Mouse (Mus musculus) midbrain, embryonic 15.5 days (tissue): ENCODE measurements at regions not wholly inside any gene's neighbourhood (a gene's known extent, or its start where the extent isn't known, plus 50 kb on each side); places are given as distances from the start of the nearest gene placed in this dataset.

Experiments
- ATAC-seq: fragments of 200-750 bp; cut with Nextera tagmentation; replicated peaks from 2 replicates; pipeline ENCODE4 v1.8.0; 2017; ENCODE audit warnings: moderate TSS enrichment
- H3K27ac ChIP-seq: fragments of 300-500 bp; sonication (generic); 2 replicates; pipeline ENCODE4 v1.5.1; 2015; ENCODE audit warnings: mild to moderate bottlenecking, inconsistent platforms
- H3K27me3 ChIP-seq: fragments of 300-500 bp; sonication (generic); replicated peaks from 2 replicates; pipeline ENCODE4 v1.6.1; 2015; ENCODE audit warnings: inconsistent platforms
- H3K36me3 ChIP-seq: fragments of 300-500 bp; sonication (generic); replicated peaks from 2 replicates; pipeline ENCODE4 v1.6.1; 2015; ENCODE audit warnings: inconsistent platforms
- H3K4me1 ChIP-seq: fragments of 300-500 bp; sonication (generic); 2 replicates; pipeline ENCODE4 v1.6.1; 2015; ENCODE audit warnings: inconsistent platforms
- H3K4me2 ChIP-seq: fragments of 300-500 bp; sonication (generic); 2 replicates; pipeline ENCODE4 v1.6.1; 2015; ENCODE audit warnings: inconsistent platforms, mild to moderate bottlenecking, moderate library complexity
- H3K4me3 ChIP-seq: fragments of 300-500 bp; sonication (generic); 2 replicates; pipeline ENCODE4 v1.5.1; 2015; ENCODE audit warnings: mild to moderate bottlenecking, inconsistent platforms
- H3K9ac ChIP-seq: fragments of 300-500 bp; sonication (generic); 2 replicates; pipeline ENCODE4 v1.6.1; 2015; ENCODE audit warnings: mild to moderate bottlenecking, inconsistent platforms
- H3K9me3 ChIP-seq: fragments of 300-500 bp; sonication (generic); 2 replicates; pipeline ENCODE4 v1.6.1; 2016; ENCODE audit warnings: inconsistent platforms
- WGBS: fragments of 180-500 bp; shearing (Covaris S2); methylation state at CpG from one replicate; pipeline ENCODE4 v1.1.7; 2015; ENCODE audit warnings: mixed read lengths; 5-methylcytosine and 5-hydroxymethylcytosine counted together

GRCm38 (mm10) chr17:80801451-80801983 is 73.2 kb upstream of the Map4k3 start:
- ATAC-seq: no peak; the same call in 1 of the 2 replicates
- H3K36me3 ChIP-seq: no peaks in the 10 kb centered on the region
- no peaks in the 10 kb centered on the region for H3K9me3 ChIP-seq
- H3K9ac ChIP-seq: no peak overlapping the region
- H3K4me3 ChIP-seq: no peak overlapping the region
- WGBS: 41% methylated on average over 16 of the region's 16 CpGs
- H3K4me2 ChIP-seq: 0 out of 2 replicates have a peak overlapping the region, but pooled peaks have one; percentile 3
- no peaks in the 10 kb centered on the region for H3K27me3 ChIP-seq
- H3K4me1 ChIP-seq: peaks cover 14% of the 10 kb centered on the region
- 0 out of 2 replicates have a peak overlapping the region, but pooled peaks have one; percentile 14 for H3K27ac ChIP-seq

DNA sequence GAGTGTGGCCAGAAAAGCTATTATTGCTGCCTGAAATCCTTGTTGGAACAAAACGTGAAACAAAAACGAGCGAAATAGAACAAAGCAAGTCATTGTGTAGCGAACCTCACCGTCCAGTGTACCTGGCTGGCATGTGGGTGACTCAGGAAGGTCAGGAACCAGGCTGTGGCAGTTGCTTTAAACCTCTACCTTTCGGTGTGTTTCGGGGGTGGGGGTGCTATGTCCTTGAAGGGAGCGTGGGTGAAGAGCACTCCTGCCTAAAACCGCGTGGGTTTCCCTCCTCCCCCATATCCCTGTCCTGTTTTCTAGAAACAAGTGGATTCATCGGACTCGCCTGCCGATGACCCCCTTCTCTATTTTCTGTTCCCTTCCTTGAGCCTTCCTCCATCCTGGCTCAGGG is 72.6 kb upstream of the Map4k3 start:
- Histone ChIP-seq H3K27me3 (no peaks in the 10 kb centered on the region), H3K4me2 (no peak overlapping the region)
- 85% methylated on average over 13 of the region's 13 CpGs for WGBS

GRCm38 (mm10) chr17:80800454-80800853 is 72.2 kb upstream of the Map4k3 start:
- WGBS: 89% methylated on average over 5 of the region's 5 CpGs
- no peak for ATAC-seq
- no peaks in the 10 kb centered on the region for H3K9me3 ChIP-seq
- H3K4me3 ChIP-seq: no peak overlapping the region
- no peak overlapping the region for H3K9ac ChIP-seq
- no peak overlapping the region for H3K27ac ChIP-seq
- H3K27me3 ChIP-seq: no peaks in the 10 kb centered on the region
- no peaks in the 10 kb centered on the region for H3K36me3 ChIP-seq
- H3K4me2 ChIP-seq: no peak overlapping the region
- H3K4me1 ChIP-seq: peaks cover 14% of the 10 kb centered on the region

More for the DNA sequence above, 72.6 kb upstream of the Map4k3 start:
- Histone ChIP-seq H3K27ac (no peak overlapping the region), H3K4me3 (no peak overlapping the region), H3K4me1 (peaks cover 14% of the 10 kb centered on the region), H3K36me3 (no peaks in the 10 kb centered on the region), H3K9ac (no peak overlapping the region), H3K9me3 (no peaks in the 10 kb centered on the region)
- ATAC-seq: no peak; the same call in 1 of the 2 replicates

DNA sequence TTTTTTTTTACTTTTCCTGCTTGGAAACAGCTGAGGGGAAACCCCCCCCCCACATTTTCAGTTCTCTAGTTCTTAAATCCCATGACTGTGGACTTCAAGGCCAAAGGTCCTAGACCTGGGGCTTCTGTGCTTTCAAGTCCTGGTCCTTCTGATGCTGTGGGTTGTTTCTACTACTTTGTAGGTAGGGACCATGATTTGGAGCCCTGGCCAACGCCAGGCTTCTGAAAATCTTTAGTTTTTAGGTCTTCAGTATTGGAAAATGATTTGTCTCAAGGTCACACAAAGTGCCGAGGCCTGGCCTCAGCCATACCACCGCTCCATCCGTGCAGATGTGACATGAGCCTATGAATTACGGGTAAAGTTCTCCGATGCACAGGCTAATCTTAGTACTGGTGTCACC is 70.8 kb upstream of the Map4k3 start:
- H3K9me3 ChIP-seq: no peaks in the 10 kb centered on the region
- H3K27me3 ChIP-seq: no peaks in the 10 kb centered on the region
- no peaks in the 10 kb centered on the region for H3K36me3 ChIP-seq
- H3K27ac ChIP-seq: no peak overlapping the region
- WGBS: 94% methylated on average over 6 of the region's 6 CpGs
- peaks cover 14% of the 10 kb centered on the region for H3K4me1 ChIP-seq
- H3K9ac ChIP-seq: no peak overlapping the region
- no peak overlapping the region for H3K4me3 ChIP-seq
- no peak for ATAC-seq
- H3K4me2 ChIP-seq: no peak overlapping the region

- no peak overlapping the region for H3K4me2 ChIP-seq
- H3K9ac ChIP-seq: no peak overlapping the region
- no peak for ATAC-seq
- H3K9me3 ChIP-seq: no peaks in the 10 kb centered on the region
- no peaks in the 10 kb centered on the region for H3K36me3 ChIP-seq
- H3K27ac ChIP-seq: no peak overlapping the region
- H3K4me3 ChIP-seq: no peak overlapping the region
- WGBS: 84% methylated on average over 6 of the region's 6 CpGs
- H3K27me3 ChIP-seq: no peaks in the 10 kb centered on the region
- peaks cover 14% of the 10 kb centered on the region for H3K4me1 ChIP-seq
Measured at GRCm38 (mm10) chr17:80798281-80798980, 70.1 kb upstream of the Map4k3 start.

DNA sequence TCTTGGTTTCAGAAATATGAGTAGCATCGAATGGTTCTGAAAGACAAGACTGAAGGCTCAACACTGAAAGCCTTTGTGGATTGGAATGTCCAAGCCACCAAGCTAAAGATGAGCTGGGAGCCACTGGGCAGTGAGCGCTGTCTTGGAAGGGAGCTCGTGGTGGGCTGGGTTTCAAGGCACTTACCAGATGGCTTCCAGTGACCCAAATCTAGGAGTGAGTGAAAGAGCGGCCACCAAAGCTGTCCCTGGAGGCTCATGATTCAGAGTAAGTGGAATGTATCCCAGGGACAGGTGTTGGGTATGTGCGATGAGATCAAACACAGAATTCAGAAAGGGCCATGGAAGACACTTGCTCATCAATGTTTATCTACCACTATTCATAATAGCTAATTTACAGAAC is 68.5 kb upstream of the Map4k3 start:
- H3K27me3 ChIP-seq: no peaks in the 10 kb centered on the region
- no peak overlapping the region for H3K4me3 ChIP-seq
- no peak for ATAC-seq
- H3K9me3 ChIP-seq: no peaks in the 10 kb centered on the region
- H3K27ac ChIP-seq: no peak overlapping the region
- H3K4me2 ChIP-seq: no peak overlapping the region
- WGBS: 89% methylated on average over 5 of the region's 5 CpGs
- H3K4me1 ChIP-seq: peaks cover 5% of the 10 kb centered on the region
- no peaks in the 10 kb centered on the region for H3K36me3 ChIP-seq
- no peak overlapping the region for H3K9ac ChIP-seq

DNA sequence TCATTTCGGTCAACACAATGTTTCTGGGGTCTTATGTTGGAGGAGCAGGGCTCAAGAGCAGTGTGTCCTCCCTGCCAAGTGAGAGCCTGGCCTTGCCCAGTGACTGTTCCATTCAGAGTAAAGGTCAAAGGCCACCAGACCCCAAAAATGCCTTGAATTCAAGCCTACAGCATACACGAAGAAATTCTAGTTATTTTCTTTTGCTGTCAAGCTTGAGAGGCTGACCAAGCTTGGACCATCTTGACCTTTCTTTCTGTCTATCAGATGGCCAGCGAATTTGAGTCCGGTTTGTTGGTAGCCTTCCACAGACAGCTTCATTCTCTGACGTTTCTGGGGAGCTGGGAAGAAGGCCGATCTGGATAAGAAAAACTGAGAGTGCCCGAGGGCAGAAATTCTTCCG is 68.1 kb upstream of the Map4k3 start:
- Histone ChIP-seq H3K9me3 (no peaks in the 10 kb centered on the region), H3K4me3 (no peak overlapping the region), H3K4me1 (peaks cover under 1% of the 10 kb centered on the region), H3K9ac (no peak overlapping the region), H3K27ac (no peak overlapping the region), H3K4me2 (no peak overlapping the region), H3K36me3 (no peaks in the 10 kb centered on the region), H3K27me3 (no peaks in the 10 kb centered on the region)
- ATAC-seq: no peak
- 87% methylated on average over 8 of the region's 8 CpGs for WGBS

GRCm38 (mm10) chr17:80795453-80796105 is 67.3 kb upstream of the Map4k3 start:
- Histone ChIP-seq H3K4me1 (no peaks in the 10 kb centered on the region), H3K9me3 (no peaks in the 10 kb centered on the region), H3K9ac (no peak overlapping the region), H3K4me3 (no peak overlapping the region), H3K27me3 (no peaks in the 10 kb centered on the region), H3K4me2 (no peak overlapping the region), H3K27ac (no peak overlapping the region), H3K36me3 (no peaks in the 10 kb centered on the region)
- 74% methylated on average over 8 of the region's 8 CpGs for WGBS
- ATAC-seq: no peak

GRCm38 (mm10) chr17:80792605-80793004 is 64.3 kb upstream of the Map4k3 start:
- no peak for ATAC-seq
- WGBS: 86% methylated on average over 4 of the region's 4 CpGs
- H3K36me3 ChIP-seq: no peaks in the 10 kb centered on the region
- no peak overlapping the region for H3K4me3 ChIP-seq
- H3K9ac ChIP-seq: no peak overlapping the region
- no peaks in the 10 kb centered on the region for H3K4me1 ChIP-seq
- no peak overlapping the region for H3K4me2 ChIP-seq
- no peaks in the 10 kb centered on the region for H3K9me3 ChIP-seq
- no peaks in the 10 kb centered on the region for H3K27me3 ChIP-seq
- no peak overlapping the region for H3K27ac ChIP-seq

GRCm38 (mm10) chr17:80789706-80790105 is 61.4 kb upstream of the Map4k3 start:
- 55% methylated on average over 12 of the region's 12 CpGs for WGBS
- H3K27me3 ChIP-seq: no peaks in the 10 kb centered on the region
- H3K4me3 ChIP-seq: no peak overlapping the region
- H3K4me1 ChIP-seq: no peaks in the 10 kb centered on the region
- H3K27ac ChIP-seq: no peak overlapping the region
- no peak overlapping the region for H3K4me2 ChIP-seq
- H3K9me3 ChIP-seq: no peaks in the 10 kb centered on the region
- no peak for ATAC-seq
- H3K36me3 ChIP-seq: no peaks in the 10 kb centered on the region
- H3K9ac ChIP-seq: no peak overlapping the region

- Histone ChIP-seq H3K36me3 (no peaks in the 10 kb centered on the region), H3K27ac (no peak overlapping the region), H3K9me3 (no peaks in the 10 kb centered on the region), H3K4me3 (no peak overlapping the region), H3K4me2 (no peak overlapping the region), H3K4me1 (no peaks in the 10 kb centered on the region), H3K9ac (no peak overlapping the region), H3K27me3 (no peaks in the 10 kb centered on the region)
- ATAC-seq: no peak
- 91% methylated on average over 3 of the region's 3 CpGs for WGBS
Measured at GRCm38 (mm10) chr17:80789000-80789399, 60.7 kb upstream of the Map4k3 start.

DNA sequence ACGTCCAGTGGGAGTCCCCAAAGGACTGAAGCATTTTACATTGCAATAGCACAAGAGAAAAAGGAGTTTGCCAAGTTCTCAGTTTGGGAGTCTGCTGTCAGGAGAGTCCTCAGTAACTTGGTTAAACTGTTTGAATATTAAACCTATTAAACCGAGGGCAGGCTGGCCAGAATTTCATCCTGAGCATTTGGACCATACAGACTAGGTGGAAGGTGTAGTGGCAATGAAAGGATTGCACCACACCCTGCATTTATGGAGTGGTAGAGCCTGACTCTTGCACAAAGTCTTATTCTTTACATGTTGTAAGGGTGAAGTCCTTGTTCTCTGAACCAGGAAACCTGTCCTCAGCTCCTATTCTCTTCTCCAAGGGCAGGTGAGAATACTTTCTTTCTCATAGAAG is 58.6 kb upstream of the Map4k3 start:
- Histone ChIP-seq H3K9ac (no peak overlapping the region), H3K4me3 (no peak overlapping the region), H3K4me2 (no peak overlapping the region), H3K27me3 (no peaks in the 10 kb centered on the region), H3K36me3 (no peaks in the 10 kb centered on the region), H3K4me1 (no peaks in the 10 kb centered on the region), H3K9me3 (no peaks in the 10 kb centered on the region), H3K27ac (no peak overlapping the region)
- WGBS: 74% methylated on average over 2 of the region's 2 CpGs
- no peak for ATAC-seq
